Mouse (Mus musculus) 416B (cell line): ENCODE measurements at regions not wholly inside any gene's neighbourhood (a gene's known extent, or its start where the extent isn't known, plus 50 kb on each side); places are given as distances from the start of the nearest gene placed in this dataset.

Experiments
- DNase-seq: peaks from one replicate; pipeline ENCODE4 v3.0.0; 2011; ENCODE audit warnings: low read depth

- DNase-seq = no peak
Observed at GRCm38 (mm10) chr9:30175376-30175775, 212.4 kb upstream of the Ntm start.

DNA sequence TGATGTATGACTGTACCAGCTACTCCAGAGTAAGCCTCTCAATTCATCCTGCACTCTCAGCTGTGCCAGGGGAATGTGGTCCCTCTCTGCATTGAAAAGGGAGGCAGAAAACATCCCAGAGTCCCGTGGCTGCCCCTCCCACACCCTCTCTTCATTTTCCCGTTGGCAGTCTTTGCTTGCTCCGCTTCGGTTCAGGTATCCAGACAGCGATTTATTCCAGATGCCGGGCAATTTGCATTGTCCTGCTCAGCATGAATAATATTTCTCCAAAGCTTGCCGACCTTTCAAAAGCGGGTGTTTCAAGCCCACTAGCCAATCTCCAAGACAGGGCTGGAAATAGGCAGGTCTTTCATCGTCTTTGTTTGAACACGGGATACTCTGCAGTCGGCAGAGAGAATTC lies 220.5 kb upstream of the Ntm start:
- no peak for DNase-seq

GRCm38 (mm10) chr9:30184996-30185763 lies 222.2 kb upstream of the Ntm start:
- DNase-seq = no peak

DNA sequence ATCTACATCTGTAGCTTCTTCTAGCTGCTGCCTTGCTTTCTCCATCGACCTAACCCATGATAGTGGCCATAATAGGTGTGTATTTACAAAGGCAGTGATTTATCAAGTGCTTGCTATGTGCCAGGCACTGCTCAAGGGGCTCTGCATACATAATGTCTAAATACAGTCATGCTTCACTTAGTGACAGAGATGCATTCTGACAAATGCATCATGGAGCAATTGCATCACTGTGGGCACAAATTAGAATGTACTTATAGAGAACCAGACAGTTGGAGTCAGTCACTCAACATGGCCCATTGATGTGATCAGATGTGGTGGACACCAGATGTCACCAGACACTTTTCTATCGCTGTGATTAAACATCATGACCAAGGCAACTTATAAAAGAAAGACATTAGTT lies 223.3 kb upstream of the Ntm start:
- no peak for DNase-seq

- no peak for DNase-seq
Observed at GRCm38 (mm10) chr9:30190078-30190477, 227.1 kb upstream of the Ntm start.

- no peak for DNase-seq
Observed at GRCm38 (mm10) chr9:30191119-30191518, 228.2 kb upstream of the Ntm start.

DNA sequence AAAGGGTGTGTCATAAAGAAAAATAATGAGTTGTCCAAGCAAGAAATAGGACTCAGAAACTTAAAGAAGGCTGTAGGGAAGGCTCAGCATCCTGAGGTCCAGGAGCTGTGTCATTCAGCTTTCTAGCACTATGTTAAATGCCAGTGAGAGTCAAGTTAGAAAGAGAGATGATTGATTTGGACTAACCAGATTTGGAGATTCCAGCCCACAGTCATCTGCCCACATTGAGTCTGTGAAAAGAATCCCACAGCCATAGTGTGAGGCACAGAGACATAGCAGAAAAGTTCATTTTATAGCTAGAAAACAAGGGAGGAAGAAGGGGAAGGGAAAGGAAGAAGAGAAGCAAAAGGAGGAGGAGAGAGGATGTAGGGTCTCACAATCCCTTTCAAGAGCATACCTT lies 229.0 kb upstream of the Ntm start:
- DNase-seq = no peak

- no peak for DNase-seq
Observed at GRCm38 (mm10) chr9:30194866-30195265, 231.9 kb upstream of the Ntm start.

DNA sequence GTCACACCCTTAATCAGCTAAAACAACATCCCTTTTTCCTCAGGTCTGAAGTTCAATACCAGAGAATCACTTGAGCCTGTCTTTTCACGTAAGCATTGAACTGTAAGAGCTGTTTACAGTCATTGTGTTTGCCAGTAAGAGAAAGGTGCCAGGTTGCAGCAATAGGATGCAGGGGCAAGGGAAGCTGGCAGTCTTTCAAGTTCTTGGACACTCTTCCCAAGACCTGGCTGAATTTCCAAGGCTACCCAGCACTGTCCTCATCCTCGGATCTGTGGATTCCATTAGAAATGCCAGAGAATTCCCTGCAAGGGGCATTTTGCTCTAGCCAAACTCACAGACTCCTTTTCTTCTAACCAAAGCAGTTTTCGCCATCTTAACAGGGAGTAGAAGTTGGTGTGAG lies 224.5 kb upstream of the Snx19 start:
- DNase-seq = no peak

DNA sequence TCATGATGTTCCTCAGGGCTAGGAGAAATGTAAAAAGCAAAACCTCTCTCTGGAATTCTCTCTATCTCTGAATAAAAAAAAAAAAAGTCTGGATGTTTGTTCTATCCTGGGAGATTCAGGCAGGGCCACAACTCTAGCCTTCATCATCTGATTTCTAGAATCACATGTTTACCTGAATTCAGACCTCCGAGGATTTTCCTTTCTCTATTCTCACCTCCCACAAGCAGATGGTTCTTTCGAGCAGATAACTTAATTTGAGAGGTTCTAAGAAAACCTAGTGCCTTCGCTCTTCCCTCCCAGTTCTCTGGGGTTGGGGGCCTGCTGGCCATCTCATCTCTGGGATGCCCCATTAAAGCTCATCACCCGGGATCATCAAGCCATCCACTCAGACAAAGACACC lies 219.3 kb upstream of the Snx19 start:
- no peak for DNase-seq

GRCm38 (mm10) chr9:30209806-30210205 lies 217.1 kb upstream of the Snx19 start:
- DNase-seq = no peak

- DNase-seq = no peak
Observed at GRCm38 (mm10) chr9:30212471-30213075, 214.3 kb upstream of the Snx19 start.

DNA sequence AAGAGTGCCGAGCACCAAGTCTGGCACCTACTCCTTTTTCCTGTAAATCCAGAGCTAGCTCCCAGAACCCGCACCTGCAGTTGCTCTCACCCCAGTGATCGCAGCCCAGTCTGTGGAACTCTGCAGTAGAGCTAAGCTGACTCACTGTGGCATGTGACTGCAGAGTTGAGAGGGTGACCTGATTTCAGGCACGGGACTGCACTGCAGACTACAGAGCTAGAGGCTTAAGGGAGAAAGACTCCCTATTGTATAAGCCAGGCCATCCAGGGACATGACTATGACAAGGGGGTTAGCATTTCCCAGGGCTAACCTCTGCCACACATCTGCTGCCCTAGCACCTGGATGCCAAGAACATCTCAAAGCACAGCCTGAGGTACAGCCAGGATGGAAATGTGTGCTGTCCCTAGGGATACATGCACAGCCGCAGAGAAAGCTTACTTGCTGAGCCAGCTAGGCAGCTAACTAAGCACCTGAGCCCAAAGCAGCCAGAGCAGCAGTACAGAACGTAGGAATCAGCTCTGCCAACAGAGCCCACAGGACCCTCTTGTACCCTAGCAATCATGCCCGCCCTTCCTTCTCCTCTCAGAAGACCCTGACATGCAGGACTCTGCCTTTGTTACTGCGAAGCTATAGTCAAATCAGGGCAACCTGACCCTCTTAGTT lies 192.3 kb upstream of the Snx19 start:
- no peak for DNase-seq

DNA sequence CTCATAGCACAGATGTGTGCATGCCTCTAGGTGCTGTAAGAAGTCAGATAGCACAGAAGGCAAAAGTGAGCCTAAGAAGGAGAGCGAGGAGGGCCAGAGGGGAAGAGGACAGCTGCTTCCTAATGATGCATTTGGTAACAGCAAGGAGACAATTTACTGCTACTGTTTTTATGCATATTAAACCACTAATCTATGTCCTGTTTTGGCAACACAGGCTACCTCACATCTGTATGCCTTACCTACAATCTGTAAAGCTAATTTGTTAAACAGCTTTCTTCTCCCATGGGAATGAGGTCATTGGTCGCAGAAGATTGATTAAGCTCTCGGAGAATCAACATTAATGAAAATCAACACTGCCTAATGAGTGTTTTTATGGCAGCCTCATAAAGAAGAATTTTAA lies 191.1 kb upstream of the Snx19 start:
- DNase-seq = no peak

GRCm38 (mm10) chr9:30242107-30242506 lies 184.8 kb upstream of the Snx19 start:
- DNase-seq = no peak

- DNase-seq = peak; percentile 37
Observed at GRCm38 (mm10) chr9:30264533-30265168, 162.3 kb upstream of the Snx19 start.

- no peak for DNase-seq
Observed at GRCm38 (mm10) chr9:30271081-30271480, 155.8 kb upstream of the Snx19 start.

DNA sequence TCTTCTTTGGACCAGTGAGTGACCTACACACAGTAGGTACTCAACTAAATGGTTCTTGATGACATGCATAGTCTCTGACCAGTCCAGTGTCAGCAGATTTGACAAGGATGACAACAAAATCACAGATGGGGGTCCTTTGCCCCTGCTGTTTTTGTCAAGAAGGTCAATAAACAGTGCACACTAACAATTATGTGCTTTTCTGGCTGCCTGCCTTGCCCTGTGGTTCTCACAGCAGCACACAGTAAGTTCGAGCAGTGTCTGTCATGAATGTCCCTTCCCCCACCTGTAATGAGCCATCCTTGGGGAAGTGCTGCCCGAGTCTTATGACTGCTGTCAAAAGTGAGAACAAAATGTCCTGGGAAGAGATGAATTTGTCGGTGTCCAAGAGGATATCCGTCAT lies 153.1 kb upstream of the Snx19 start:
- no peak for DNase-seq

DNA sequence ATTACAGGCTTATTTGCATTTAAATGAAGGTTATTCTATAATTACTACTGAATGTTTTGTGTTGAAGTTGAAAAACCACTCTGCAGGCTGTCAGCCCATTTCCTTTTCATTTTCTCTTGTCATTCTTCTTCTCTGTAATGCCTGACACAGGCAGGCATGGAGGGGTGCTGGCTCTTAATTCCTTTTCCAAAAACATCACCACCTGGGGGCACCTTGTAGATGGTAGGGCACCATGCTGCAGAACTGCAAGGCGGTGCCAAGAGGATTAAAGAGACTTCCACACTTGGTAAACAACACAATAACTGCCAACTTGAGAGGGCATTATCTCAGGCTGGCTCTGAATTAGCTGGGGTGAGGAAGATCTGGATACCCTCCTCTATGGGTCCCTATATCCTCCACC lies 148.7 kb upstream of the Snx19 start:
- no peak for DNase-seq

GRCm38 (mm10) chr9:30283080-30283770 lies 143.7 kb upstream of the Snx19 start:
- DNase-seq = no peak

DNA sequence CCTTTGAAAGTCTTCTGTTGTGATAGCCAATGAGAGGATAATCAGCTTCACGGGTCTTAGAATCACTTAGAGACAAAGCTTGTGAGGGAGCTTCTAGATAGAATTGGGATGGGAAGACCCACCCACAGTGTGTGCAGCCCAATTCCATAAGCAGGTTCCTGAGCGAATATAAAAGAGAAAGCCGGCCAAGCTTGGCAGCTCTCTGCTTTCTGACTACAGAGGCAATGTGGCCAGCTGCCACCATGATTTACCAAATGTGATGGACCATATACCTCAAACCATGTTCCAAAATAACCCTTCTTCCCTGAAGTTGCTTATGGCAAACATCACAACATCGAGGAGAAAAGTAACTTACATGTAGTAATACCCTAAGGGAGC lies 143.1 kb upstream of the Snx19 start:
- no peak for DNase-seq

DNA sequence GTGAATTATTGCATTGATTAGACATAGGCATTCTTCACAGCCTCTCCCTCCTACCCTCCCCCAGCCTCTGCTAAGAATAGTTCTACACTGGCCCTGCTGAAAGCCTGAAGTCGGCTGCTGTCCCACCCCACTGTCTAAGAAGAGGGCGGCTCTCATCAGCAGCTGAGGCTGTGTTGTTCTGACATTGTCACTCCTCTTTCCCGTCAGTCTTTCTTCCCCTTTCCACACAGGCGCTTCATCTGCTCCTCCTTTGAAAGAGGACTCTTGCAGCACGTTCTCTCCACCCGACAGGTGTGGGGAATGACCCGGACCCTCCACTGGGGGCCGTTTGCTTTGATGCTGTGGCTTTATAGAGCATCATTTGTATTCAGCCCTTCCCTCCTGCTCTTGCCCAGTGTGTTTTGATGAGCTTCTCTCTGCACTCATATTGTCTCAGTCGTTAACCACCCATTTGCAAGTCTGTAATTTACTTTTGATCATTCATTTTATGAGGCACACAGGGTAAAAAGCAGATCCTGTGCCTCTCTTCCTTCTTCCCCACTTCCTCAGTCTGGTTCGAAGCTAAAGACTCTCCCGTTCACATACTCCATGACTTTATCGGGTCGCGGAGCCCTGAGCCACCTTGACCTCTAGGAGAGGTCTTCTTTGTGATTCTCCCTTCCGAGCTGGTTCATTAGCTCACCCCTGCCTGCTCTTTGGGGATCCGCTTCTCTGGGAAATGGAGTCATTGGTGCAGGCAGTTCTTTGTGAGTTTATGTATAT lies 142.2 kb upstream of the Snx19 start:
- DNase-seq = no peak
